ENCODE assay signal across 23 mouse cellular contexts in the genomic region with DNA sequence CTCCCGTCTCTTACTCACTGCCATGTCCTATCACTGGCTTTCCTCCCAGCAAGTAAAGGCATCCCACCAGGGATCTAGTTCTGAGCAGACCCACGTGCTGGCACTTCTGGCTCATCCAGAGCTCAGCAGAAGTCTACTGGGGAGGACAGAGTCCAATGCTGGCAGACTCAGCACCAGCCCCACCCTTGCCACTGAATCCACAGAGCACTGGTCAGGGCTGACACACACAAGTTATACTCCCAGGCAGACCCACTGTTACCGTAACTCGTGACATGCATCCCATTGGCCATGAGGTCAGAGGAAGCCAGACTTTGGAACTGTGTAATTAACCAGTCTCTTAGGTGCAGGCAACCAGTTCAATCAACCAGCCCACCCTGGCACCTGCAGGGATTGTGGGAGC. TPM values are rescaled to one million over a fixed set of nuclear protein-coding genes. Genes with fewer than 3 reads are reported as not detected.
DNase-seq lines count a peak whose midpoint lies in the region; ATAC-seq and TF ChIP-seq lines count a peak whose summit lies in the region.
"Had no signal": no experiment of that assay in that cellular context is flagged by ENCODE, and none has a peak within 500 bp of the region (broad histone marks: within the 10 kb centered on the region; RNA-seq: fewer than 3 reads in every experiment).

No protein-coding gene starts in this region.

- DNase-seq in neural tube, embryonic 10.5 days (ENCODE audit: extremely low spot score, low spot score): no peak
- no peak for DNase-seq in stomach, postnatal 0 days (ENCODE audit: low spot score)
- DNase-seq in heart, adult 11 months: no peak
- no peak for DNase-seq in thymus, adult 18-20 months
- DNase-seq: adrenal gland, postnatal 14 days; cerebellum, adult 2 months; cerebellum, postnatal 36 days; embryo, embryonic 11 days; heart, postnatal 10 days; lung, embryonic 14.5 days; right cerebral cortex, postnatal 14 days had no signal

- 87% methylated on average over 4 of the region's 4 CpGs for WGBS in hindbrain, embryonic 13.5 days
- WGBS in hindbrain, embryonic 12.5 days: 88% methylated on average over 4 of the region's 4 CpGs
- WGBS in neural tube, embryonic 12.5 days: 92% methylated on average over 4 of the region's 4 CpGs
- WGBS in kidney, embryonic 16.5 days: 83% methylated on average over 4 of the region's 4 CpGs
- WGBS in stomach, postnatal 0 days: 78% methylated on average over 4 of the region's 4 CpGs

- no peak overlapping the region for H3K4me3 ChIP-seq in hindbrain, embryonic 13.5 days
- H3K4me3 ChIP-seq in hindbrain, embryonic 12.5 days: no peak overlapping the region
- H3K4me3 ChIP-seq in neural tube, embryonic 12.5 days: no peak overlapping the region
- no peak overlapping the region for H3K4me3 ChIP-seq in kidney, embryonic 16.5 days (ENCODE audit: low read length)
- H3K4me3 ChIP-seq in stomach, postnatal 0 days (ENCODE audit: low read depth, low read length): no peak overlapping the region
- H3K4me3 ChIP-seq: embryonic facial prominence, embryonic 13.5 days; erythroblast, embryonic 14.5 days; forebrain, embryonic 13.5 days; heart, embryonic 12.5 days; hindbrain, embryonic 15.5 days; limb, embryonic 15.5 days had no signal

- peak overlapping the region; percentile 53; the same call in 1 of the 2 replicates for H3K27ac ChIP-seq in hindbrain, embryonic 13.5 days
- H3K27ac ChIP-seq in hindbrain, embryonic 12.5 days: no peak overlapping the region
- no peak overlapping the region for H3K27ac ChIP-seq in neural tube, embryonic 12.5 days
- H3K27ac ChIP-seq in kidney, embryonic 16.5 days (ENCODE audit: low read length): 0 out of 2 replicates have a peak overlapping the region, but pooled peaks have one; percentile 12
- no peak overlapping the region for H3K27ac ChIP-seq in stomach, postnatal 0 days (replicated peaks)
- H3K27ac ChIP-seq: embryonic facial prominence, embryonic 13.5 days; forebrain, embryonic 13.5 days; hindbrain, embryonic 15.5 days; limb, embryonic 15.5 days; liver, embryonic 14.5 days had no signal

- H3K36me3 ChIP-seq in hindbrain, embryonic 13.5 days: peaks cover 97% of the 10 kb centered on the region
- peaks cover 96% of the 10 kb centered on the region for H3K36me3 ChIP-seq in hindbrain, embryonic 12.5 days
- peaks cover 94% of the 10 kb centered on the region for H3K36me3 ChIP-seq in neural tube, embryonic 12.5 days
- peaks cover 65% of the 10 kb centered on the region for H3K36me3 ChIP-seq in kidney, embryonic 16.5 days (ENCODE audit: insufficient read depth, low read length)
- peaks cover 44% of the 10 kb centered on the region for H3K36me3 ChIP-seq in stomach, postnatal 0 days (ENCODE audit: control insufficient read depth, insufficient read depth, low read length)

- no peaks in the 10 kb centered on the region for H3K27me3 ChIP-seq in hindbrain, embryonic 13.5 days
- no peaks in the 10 kb centered on the region for H3K27me3 ChIP-seq in hindbrain, embryonic 12.5 days
- no peaks in the 10 kb centered on the region for H3K27me3 ChIP-seq in neural tube, embryonic 12.5 days (replicated peaks)
- H3K27me3 ChIP-seq in kidney, embryonic 16.5 days (ENCODE audit: insufficient read depth, low read length): no peaks in the 10 kb centered on the region
- H3K27me3 ChIP-seq in stomach, postnatal 0 days (ENCODE audit: control insufficient read depth, insufficient read depth, low read length): no peaks in the 10 kb centered on the region
- H3K27me3 ChIP-seq: embryonic facial prominence, embryonic 13.5 days; forebrain, embryonic 13.5 days; heart, embryonic 12.5 days; hindbrain, embryonic 15.5 days; limb, embryonic 15.5 days had no signal

- ATAC-seq in hindbrain, embryonic 13.5 days (ENCODE audit: low FRiP score): no peak
- ATAC-seq in hindbrain, embryonic 12.5 days (ENCODE audit: low FRiP score): no peak
- ATAC-seq in neural tube, embryonic 12.5 days (ENCODE audit: low FRiP score, low read depth): no peak
- 0 out of 2 replicates have a peak, but pooled peaks have one; percentile 3 for ATAC-seq in kidney, embryonic 16.5 days (ENCODE audit: low FRiP score, low TSS enrichment)
- 0 out of 2 replicates have a peak, but pooled peaks have one; percentile 11 for ATAC-seq in stomach, postnatal 0 days (ENCODE audit: low FRiP score, low TSS enrichment)
- ATAC-seq: CD4-positive, CD25-positive, alpha-beta regulatory T cell, adult 4 months had no signal

- peaks cover 29% of the 10 kb centered on the region for H3K4me1 ChIP-seq in hindbrain, embryonic 13.5 days (replicated peaks)
- peaks cover 23% of the 10 kb centered on the region for H3K4me1 ChIP-seq in hindbrain, embryonic 12.5 days
- H3K4me1 ChIP-seq in neural tube, embryonic 12.5 days: peaks cover 3% of the 10 kb centered on the region
- H3K4me1 ChIP-seq in kidney, embryonic 16.5 days (ENCODE audit: insufficient read depth, low read length): peaks cover 4% of the 10 kb centered on the region; the same call in 1 of the 2 replicates
- H3K4me1 ChIP-seq in stomach, postnatal 0 days (replicated peaks; ENCODE audit: control insufficient read depth, insufficient read depth): no peaks in the 10 kb centered on the region
- H3K4me1 ChIP-seq: embryonic facial prominence, embryonic 13.5 days; limb, embryonic 15.5 days had no signal

- no peak overlapping the region for H3K4me2 ChIP-seq in hindbrain, embryonic 13.5 days
- H3K4me2 ChIP-seq in hindbrain, embryonic 12.5 days (replicated peaks): no peak overlapping the region
- H3K4me2 ChIP-seq in neural tube, embryonic 12.5 days (replicated peaks): no peak overlapping the region
- no peak overlapping the region for H3K4me2 ChIP-seq in kidney, embryonic 16.5 days (replicated peaks; ENCODE audit: low read depth, low read length)
- no peak overlapping the region for H3K4me2 ChIP-seq in stomach, postnatal 0 days (replicated peaks; ENCODE audit: low read depth)
- H3K4me2 ChIP-seq: embryonic facial prominence, embryonic 13.5 days; forebrain, embryonic 13.5 days; heart, embryonic 12.5 days; hindbrain, embryonic 15.5 days; limb, embryonic 15.5 days; lung, embryonic 14.5 days had no signal

- H3K9ac ChIP-seq in hindbrain, embryonic 13.5 days: no peak overlapping the region
- H3K9ac ChIP-seq in hindbrain, embryonic 12.5 days: no peak overlapping the region
- 0 out of 2 replicates have a peak overlapping the region, but pooled peaks have one; percentile 26 for H3K9ac ChIP-seq in neural tube, embryonic 12.5 days
- H3K9ac ChIP-seq in kidney, embryonic 16.5 days (replicated peaks; ENCODE audit: low read length): no peak overlapping the region
- no peak overlapping the region for H3K9ac ChIP-seq in stomach, postnatal 0 days (ENCODE audit: low read length)
- H3K9ac ChIP-seq: embryonic facial prominence, embryonic 13.5 days; forebrain, embryonic 13.5 days; heart, embryonic 12.5 days; hindbrain, embryonic 15.5 days; limb, embryonic 15.5 days; liver, embryonic 14.5 days; lung, embryonic 14.5 days had no signal

- TF ChIP-seq EP300 in stomach, postnatal 0 days (optimal IDR thresholded peaks at IDR 0.05): no peak

- H3K9me3 ChIP-seq in hindbrain, embryonic 13.5 days: no peaks in the 10 kb centered on the region
- H3K9me3 ChIP-seq in hindbrain, embryonic 12.5 days (replicated peaks): no peaks in the 10 kb centered on the region
- no peaks in the 10 kb centered on the region for H3K9me3 ChIP-seq in neural tube, embryonic 12.5 days
- H3K9me3 ChIP-seq in kidney, embryonic 16.5 days (ENCODE audit: low read length): no peaks in the 10 kb centered on the region
- H3K9me3 ChIP-seq in stomach, postnatal 0 days (ENCODE audit: control insufficient read depth, low read length): no peaks in the 10 kb centered on the region
- H3K9me3 ChIP-seq: embryonic facial prominence, embryonic 13.5 days; forebrain, embryonic 13.5 days; heart, embryonic 12.5 days; hindbrain, embryonic 15.5 days; limb, embryonic 15.5 days had no signal

- no peak for TF ChIP-seq CTCF in stomach, postnatal 0 days (IDR thresholded peaks at IDR 0.05; ENCODE audit: low read depth)

RNA-seq across cellular contexts. Expression of a gene that starts 33.8 kb away (rescaled TPM):
- polyA plus RNA-seq in hindbrain, embryonic 13.5 days (2015; fragmentation: Nextera tagmentation; extraction: Ambion mirVana): 44.9 and 45.3 TPM in 2 replicates
- polyA plus RNA-seq in hindbrain, embryonic 12.5 days (2016; fragmentation: Nextera tagmentation; extraction: Ambion mirVana): 62.8 and 65.2 TPM in 2 replicates
- polyA plus RNA-seq in neural tube, embryonic 12.5 days (2016; fragmentation: Nextera tagmentation; extraction: Ambion mirVana): 46.0 and 54.1 TPM in 2 replicates
- polyA plus RNA-seq in kidney, embryonic 16.5 days (2015; fragmentation: Nextera tagmentation; extraction: Ambion mirVana): 12.1 and 19.5 TPM in 2 replicates
- polyA plus RNA-seq in stomach, postnatal 0 days (2015; fragmentation: Nextera tagmentation; extraction: Ambion mirVana): 10.3 and 11.5 TPM in 2 replicates

Comparison
In these comparisons a context has a peak if more than half of its experiments do, and no peak if none do; other contexts are left out.
1. H3K27ac ChIP-seq: peak in hindbrain, embryonic 13.5 days (single experiment) and kidney, embryonic 16.5 days (single experiment); none in hindbrain, embryonic 12.5 days (single experiment), neural tube, embryonic 12.5 days (single experiment) and stomach, postnatal 0 days (single experiment).
2. ATAC-seq: peak in kidney, embryonic 16.5 days (single experiment) and stomach, postnatal 0 days (single experiment); none in hindbrain, embryonic 13.5 days (single experiment), hindbrain, embryonic 12.5 days (single experiment) and neural tube, embryonic 12.5 days (single experiment).